Mouse (Mus musculus): ENCODE data around the gene Olfm2. TPM values are rescaled to one million over a fixed set of nuclear protein-coding genes. Genes with fewer than 3 reads are reported as not detected.
"Not testable (repeated sequence)": the region's sequence is repeated elsewhere in the genome, so short reads cannot be mapped to it uniquely, and the experiment has no call there.

The Olfm2 gene
- polyA plus RNA-seq, 3 experiments from 2014 or later = 0.90 TPM; not detected in 2

DNA sequence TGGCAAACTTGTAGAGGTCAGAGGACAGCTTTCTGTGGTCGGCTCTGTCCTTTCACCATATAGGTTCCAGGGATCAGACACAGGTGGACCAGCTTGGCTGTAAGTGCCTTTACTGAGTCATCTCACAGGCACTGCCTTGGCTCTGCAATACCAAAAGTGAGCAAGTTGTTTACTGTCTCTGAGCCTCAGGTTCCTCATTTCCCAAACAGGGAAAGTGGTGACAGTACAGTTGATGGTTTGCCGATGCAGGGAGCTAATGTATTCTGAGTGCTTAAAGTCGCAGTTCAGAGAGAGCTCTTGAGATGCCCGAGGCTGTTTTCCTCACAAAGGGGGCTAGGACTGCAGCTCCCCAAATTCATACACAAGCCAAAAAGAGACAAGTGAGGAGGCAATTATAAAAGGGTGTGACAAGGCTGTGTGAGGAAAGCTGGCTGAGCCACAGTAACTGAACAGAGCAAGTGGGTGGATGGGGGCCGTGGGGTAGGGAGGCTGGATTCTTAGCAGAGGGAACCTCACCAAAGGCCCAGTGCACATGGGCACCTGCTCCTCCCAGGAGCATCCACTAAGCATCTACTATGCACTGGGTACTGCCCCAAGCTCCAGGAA, 49.9 kb downstream of the Olfm2 start:
- no peak for ATAC-seq

DNA sequence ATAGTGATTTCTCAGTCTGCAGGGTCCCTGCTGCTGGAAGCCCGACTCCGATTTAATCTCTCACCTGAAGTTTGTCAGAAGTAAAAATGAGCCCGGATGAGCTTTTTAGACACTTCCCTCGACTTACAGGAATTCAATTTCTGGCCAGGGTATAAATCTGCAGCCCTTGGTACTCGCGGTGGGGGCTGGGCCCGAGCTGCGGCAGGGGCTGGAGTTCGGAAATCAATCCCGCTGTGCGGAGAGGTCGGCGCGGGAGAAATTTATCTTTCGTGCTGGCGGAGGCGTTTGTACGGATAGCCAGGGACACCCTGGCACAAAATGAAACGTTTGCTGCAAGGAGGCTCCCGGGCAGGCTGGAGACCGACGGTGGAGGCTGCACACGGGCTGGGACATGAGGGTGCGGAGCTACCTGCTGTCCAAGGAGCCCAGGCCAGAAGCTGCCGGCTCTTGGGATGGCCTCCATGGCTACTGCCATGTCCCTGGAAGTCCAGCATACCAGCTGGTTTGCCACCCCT, 51.4 kb downstream of the Olfm2 start:
- no peak for ATAC-seq

DNA sequence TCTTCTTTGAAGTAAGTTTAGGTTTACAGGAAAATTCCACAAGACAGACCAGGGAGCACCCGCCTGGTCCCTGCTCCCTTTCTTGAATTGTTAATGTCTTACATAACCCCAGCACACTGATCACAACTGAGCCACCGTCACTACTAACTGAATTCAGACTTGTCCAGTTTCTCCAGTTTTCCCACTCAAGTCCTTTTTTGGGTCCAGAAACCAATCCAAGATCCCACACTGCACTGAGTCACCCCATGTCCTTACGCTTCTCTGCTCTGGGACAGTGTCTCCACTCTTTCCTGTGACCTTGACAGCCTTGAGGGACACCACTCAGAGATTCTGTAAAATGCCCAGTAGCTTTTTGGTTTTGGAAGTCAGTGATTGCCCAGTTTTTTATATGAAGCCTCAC, 53.3 kb downstream of the Olfm2 start:
- no peak for ATAC-seq

DNA sequence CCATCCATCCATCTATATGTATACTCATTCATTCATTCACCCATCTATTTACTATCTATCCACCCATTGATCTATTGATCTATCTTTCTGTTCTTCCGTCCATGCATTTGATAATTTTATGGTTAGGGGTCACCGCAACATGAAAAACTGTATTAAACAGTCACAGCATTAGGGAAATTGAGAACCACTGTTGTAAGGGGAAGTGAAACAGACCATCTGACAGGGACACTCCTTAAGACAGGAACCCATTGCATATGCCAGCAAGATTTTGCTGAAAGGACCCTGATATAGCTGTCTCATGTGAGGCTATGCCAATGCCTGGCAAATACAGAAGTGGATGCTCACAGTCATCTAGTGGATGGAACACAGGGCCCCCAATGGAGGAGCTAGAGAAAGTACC, 55.7 kb downstream of the Olfm2 start:
- ATAC-seq = not testable (repeated sequence)

DNA sequence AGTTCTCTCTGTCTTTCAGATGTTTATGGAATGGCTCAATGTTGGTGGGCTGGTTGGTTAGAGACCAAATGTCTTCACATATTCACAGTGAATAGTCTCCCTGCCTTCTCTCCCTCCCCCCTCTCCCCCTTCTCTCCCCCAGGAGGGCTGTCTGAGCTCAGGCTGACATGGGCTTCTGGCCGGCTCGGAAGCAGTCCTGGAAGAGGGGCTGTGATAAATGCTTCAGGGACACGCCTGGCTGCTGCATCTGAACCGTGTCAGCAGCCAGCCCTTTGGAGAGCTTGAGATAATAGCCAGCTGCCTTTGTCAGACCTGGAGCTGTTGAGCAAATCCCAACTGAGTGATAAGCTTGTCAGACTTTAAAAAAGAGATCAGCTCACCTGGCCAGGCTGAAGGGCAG, 56.2 kb downstream of the Olfm2 start:
- no peak for ATAC-seq

DNA sequence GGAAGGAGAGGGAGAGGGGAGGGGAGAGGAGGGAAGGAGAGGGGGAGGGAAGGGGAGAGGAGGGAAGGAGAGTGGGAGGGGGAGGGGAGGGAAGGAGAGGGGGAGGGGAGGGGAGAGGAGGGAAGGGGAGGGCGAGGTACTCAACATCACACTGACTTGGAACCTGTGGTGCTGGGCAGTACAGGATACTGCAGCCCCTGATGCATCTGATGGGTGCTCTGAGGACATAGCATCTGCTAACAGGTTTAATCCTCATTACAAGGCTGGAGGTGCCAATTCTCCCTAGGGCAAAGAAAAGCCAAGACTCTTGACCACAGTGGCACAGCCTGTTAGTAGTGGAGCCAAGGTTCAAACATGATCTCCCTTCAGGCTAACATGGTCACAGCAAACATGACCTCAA, 56.7 kb downstream of the Olfm2 start:
- ATAC-seq = no peak

DNA sequence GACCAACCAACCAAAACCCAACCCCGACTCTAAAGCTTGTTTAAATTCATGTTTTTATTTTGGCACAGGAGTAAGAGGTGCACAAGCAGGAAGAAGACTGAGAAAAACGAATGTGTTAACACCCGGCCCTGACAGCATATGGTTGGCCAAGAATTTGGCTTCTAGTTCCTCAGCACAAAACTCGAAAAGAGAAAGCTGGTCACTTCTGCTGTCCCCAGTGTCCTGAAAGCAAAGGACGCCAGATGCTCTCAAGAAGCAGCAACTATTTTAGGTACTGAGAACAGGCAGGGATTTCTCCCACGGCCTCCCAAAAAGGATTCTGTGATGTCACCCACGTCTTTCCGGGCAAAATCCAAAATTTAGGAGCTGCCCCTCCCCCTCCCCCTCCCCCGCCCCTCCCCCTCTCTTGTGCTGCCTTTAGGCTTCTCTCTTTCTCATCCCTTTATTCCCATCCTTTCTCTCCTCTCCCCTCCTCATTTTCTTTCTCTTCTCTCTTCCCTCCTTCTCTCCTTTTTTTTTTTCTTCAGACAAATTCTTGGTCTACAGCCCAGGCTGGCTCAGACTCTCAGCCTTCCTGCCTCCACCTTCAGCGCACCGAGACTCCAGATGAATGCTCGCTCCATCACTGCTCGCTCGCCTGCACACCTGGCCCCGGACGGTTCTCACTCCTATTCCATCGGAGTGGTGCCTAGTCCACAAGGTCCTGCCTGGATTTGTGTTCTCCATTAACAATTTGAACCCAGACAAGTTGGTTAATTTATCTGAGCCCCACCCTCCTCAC, 60.9 kb downstream of the Olfm2 start:
- no peak for ATAC-seq

DNA sequence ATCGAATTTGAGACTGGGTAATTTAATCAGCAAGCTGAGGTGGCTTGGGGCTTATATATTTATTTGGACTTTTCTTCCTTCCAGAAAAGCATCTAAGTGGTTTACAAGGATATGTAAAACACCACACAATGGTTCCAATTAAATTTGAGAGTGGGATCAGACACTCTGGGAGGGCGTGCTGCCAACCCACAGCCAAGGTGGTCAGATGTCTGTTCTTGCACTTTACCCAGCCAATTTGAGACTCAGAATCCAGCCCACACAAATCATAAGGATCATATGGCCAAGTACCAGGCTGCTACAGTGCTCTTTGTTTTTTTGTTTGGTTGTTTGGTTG, 63.8 kb downstream of the Olfm2 start:
- ATAC-seq = no peak

DNA sequence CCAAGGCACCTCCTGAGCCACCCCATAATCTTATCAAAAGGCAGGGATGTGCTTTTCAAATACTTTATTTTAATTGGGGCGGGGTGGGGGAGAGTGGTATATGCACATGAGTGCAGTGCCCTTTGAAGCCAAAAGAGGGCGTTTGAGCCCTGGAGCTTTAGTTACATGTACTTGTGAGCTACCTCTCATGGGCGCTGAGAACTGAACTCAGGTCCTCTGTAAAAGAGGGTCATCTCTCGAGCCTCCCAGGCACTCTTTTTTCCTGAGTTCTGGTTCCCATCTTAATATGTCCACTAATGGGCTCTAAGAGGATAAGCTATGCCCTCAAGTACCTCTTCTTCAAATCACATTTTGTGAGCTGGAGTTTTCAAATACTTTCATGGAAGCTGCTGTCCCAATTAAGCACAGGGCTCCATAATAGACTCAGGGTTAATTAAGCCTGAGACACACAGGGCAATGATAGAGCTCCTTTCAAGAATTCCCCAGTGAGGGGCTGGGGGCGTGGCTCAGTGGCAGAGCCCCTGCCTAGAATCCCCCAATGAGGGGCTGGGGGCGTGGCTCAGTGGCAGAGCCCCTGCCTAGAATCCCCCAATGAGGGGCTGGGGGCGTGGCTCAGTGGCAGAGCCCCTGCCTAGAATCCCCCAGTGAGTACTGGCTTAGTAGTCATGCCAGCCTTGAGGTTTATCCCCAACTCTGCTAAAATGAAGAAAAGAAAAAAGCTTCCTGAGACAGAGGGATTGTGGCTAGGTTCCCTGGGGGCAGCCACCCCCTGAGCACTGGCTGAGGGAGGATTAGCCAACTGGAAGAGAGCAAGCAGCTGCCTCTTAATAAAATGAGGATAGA, 64.4 kb downstream of the Olfm2 start:
- ATAC-seq = no peak

DNA sequence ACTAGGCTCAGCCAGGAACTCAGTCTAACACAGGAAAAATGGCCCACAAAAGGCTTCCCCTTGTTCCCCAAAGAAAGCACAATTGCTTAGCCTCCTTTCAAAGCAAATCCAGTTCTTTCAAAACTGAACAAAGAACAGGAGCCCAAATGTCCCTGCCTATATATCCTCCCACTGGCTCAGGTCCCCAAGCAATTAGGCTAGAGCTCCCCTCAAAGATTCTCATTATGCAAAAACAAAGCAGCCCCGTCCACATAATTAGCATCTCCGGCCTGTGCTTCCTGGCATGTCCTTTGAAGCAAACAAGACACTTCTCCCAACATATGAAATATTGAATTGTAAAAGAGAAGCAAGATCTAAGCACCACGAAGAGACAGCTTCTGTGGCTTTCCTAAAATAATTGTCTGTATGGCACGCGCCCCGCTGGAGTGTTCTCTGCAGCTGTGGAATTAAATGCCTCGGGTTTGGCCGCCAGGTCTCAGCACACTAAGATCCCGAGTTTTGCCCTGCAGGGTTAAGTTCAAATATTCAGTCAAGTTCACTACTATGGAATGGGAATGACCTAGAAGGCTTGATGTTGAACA, 65.7 kb downstream of the Olfm2 start:
- ATAC-seq = no peak

DNA sequence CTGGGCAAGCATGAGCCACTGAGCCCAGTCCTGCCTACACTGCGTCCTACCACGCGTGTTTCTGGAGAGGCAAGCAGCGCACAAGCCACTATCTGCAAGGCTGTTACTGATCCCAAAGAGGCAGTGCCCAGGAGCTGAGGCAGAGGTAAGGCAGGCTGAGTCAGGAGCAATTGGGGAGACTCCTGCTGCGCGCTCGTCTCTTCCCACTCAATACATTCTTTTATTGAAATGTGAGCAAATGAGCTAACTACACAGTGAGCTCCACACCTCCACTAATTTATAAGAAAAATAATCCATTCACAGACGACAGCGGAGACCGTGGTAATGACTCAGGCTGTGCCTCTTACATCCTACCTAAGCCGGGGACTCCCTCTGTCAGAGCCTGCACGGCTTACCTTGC, 68.3 kb downstream of the Olfm2 start:
- ATAC-seq = no peak

DNA sequence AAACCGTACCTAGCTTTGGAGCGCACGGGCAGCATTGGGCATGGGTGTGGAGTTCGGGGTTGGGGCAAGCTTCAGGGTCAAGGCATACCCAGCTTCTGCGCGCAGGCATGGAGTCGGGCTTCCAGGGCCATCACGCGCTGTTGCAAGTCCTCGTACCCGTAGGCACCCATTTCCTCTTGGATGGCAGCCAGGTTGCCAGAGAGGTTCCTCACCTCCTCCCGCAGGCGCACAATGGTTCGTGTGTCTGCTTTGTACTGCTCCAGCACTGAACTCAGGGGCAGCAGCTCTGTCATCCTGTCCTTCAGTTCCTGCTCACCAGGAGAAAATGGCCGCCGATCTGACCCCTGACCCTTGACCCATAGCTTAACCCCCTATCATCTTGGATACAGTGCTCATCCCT, 74.1 kb downstream of the Olfm2 start:
- ATAC-seq = no peak

DNA sequence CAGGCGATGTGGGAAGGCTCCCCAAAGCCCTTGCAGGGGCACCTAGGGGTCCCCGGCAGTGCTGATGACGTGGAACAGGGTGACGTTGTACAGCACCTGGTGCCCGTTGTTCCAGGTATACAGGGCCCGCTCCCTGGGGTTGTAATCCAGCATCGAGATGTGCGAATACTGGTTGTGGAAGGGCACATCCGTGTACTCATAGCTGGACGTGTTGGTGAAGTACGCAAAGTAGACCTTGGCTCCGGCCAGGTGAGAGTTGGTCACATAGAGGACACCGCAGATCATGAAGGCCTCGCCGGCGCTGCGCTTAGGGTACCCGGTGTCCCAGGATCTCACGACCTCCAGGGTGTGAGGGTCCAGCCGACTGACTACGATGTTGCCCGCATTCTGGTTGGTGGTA, 78.1 kb downstream of the Olfm2 start:
- ATAC-seq = no peak

DNA sequence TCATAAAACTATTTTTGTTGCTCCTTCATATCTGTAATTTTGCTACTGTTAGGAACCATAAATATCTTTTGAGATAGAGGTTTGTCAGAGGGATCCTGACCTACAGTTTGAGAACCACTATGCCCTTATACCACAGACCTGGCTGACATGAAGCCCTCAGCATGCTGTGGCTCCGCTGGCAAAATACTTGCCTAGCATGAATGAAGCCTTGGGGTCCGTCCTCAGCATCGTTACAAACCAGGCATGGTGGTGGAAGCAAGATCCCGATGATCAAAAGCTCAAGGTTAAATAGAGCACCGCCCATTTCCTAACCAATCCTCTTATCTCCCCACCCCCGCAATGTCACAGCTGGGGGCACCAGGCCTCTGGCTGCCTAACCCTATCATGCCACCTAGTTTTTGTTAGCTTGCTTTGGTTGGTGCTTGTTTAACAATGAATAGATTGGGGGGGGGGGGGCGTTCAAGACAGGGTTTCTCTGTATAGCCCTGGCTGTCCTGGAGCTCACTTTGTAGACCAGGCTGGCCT, 79.6 kb downstream of the Olfm2 start:
- no peak for ATAC-seq

DNA sequence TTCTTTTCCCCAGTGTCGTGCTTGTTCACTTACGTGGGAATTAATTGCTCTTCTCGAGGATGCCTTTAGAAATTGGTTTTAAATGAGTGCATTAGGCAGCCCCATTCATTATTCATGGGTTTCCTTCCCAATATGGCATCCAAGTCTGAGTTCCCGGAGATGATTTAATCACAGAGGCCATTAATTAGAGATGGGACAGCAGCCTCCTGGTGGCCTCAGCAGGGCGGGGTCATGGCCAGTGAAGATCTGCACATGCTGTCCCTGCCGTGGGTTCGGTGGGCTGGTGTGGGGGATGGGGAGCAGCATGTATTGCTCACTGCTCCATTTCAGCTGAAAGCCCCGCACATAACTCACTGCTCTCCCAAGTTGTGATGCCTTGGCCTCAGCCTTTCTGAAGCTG, 80.2 kb downstream of the Olfm2 start:
- no peak for ATAC-seq

DNA sequence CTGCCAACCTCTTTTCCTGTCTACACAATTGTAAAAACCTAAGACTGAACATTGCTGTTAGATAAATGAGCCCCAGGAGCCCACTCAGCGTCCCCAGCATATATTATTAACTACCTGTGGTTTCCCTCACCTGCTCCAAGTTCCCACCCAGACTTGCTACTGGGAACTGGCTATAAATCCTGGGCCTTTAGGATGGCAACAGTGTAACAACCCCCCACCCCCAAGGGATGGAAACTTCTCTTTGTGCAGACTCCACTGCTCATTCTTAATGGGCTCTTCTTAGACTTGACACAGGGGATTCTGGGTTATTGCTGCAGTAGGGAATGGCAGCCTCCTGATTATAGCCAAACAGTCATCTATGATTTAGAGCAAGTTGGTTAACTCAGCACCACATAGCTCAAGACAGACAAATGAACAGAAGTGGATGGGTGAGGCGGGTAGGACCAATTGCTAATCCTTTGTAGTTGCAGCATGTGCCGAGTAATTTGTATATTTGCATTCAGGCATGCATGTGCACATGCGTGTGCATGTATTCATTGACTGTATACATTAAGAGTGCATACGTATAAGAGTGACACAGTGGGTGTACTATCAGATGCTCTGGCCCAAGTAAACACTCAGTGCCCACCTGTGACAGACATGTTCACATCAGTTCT, 81.0 kb downstream of the Olfm2 start:
- ATAC-seq = no peak

DNA sequence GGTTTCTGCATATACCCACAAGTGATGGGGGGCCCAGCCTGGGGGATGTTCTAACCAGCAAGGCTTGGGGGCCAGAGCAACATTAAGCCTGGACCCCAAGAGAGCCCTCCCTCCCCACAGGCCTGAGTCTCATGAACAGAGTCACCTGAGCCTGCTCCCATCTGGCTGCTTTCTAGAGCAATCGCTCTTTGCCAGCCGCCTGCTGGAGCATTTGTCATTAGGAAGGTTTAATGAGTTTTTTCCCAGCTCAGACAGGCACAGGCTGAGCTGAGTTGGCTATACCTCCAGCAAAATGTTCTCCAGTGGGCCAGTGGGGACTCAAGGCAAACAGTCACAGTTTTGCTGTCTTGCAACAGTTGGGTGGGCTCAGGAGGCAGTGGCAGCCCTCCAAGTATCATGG, 81.8 kb downstream of the Olfm2 start:
- no peak for ATAC-seq

DNA sequence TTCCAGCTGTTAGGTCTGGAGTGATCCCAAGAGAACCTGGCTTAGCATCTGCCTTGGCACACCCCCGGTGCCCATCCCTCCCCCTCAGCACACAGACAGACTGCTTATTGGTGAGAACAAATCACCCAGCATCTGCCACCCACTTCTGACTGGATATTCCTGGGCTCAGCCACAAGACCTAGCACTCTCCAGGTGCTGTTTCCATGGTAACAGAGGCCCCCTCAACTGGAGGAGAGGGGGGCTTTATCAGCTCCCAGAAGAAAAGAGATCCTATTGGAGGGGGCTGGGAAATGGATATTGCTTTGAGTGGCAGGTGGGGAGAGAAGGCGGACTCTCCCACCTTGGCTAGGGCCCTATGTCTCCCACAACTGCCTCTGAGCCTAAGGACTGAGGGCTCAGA, 82.2 kb downstream of the Olfm2 start:
- no peak for ATAC-seq

DNA sequence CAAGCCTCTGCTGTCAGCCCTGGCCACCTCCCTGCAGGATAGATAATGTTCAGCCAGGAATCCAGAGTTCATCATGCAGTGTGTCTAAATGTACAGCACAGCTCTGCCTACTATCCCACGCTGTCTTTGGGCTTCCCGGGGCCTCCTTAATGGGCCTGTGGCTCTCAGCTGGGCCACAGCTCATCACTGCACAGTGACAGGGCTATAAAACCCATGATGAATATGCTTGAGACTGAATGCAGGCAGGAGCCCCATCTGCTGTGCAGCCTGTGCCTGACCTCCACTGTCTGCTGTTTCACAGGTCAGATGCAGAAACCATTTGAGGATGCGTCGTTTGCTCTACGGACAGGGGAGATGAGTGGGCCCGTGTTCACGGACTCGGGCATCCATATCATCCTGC, 83.3 kb downstream of the Olfm2 start:
- no peak for ATAC-seq

DNA sequence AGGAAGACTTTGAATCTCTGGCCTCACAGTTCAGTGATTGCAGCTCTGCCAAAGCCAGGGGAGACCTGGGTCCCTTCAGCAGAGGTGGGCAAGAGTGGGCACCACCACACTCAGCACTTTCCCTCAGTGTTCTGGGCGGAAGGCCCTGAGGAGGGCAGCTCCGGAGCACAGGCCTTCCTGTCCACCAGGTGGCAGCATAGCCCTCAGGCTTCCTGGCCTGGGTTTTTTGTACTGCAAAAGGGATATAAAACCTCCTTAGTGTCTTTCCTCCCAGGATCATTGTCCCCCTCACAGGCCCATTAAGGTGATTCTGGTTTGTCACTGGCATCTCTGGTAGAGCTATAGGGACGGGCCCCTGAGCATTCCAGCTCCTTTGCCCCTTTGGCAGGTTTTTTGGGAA, 83.8 kb downstream of the Olfm2 start:
- ATAC-seq = peak; percentile 35

DNA sequence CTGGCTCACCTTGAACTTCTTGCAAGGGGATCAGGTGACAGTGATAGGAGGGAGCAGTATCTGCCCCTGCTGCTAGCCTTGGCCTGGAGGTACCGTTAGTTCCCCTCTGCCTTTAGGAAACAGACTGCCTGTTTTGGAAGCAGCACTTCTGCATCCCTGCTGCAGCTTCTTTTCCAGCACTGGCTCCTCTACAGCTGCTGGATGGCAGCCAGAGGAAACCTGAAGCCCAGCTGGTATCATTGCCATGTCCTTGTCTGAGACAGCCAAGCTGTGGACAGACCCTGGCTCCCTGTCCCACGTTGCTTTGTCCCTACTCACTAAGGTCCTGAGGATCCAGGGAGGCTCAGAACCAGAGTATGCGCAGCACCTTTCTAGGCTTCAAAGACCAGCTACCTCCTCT, 88.6 kb downstream of the Olfm2 start:
- no peak for ATAC-seq

DNA sequence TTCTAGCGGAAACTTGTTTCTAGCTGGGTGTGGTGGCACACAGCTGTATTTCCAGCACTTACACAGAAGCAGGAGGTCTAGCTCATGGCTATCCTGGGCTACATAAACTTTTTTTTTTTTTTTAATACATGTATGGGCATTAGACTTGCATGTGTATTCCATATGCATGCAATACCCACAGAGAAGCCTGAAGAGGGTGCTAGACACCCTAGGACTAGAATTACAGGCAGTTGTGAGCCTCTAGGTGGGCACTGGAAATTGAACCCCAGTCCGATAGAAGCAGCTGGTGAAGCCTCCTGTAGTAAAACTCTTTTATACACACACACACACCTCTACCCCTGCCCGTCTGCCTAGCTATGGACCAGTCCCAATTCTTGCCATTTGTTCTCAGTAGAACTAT, 92.3 kb downstream of the Olfm2 start:
- ATAC-seq = no peak

DNA sequence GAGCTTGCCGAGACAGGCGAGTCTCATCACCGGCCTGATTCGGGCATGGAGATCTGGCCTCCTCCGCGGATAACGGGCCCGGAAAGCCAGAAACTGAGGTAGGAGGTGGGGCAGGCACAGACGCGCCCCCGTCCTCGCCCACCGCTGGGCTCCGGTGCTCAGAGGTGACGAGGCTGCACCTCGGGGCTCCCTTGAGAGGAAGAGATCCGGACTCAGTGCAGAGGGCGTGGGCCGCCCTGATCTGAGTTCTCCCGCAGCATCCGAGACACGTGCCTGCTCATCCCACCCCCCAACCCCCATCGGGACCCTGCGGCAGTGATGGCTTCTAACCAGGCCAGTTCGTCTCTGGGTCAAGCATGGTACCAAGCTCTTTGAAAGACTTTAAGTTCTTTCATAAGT, 93.9 kb downstream of the Olfm2 start:
- no peak for ATAC-seq
